Mouse (Mus musculus): Measurements from ENCODE around the gene Mt4. TPM values are rescaled to one million over a fixed set of nuclear protein-coding genes. Genes with fewer than 3 reads are reported as not detected.
"Not testable (repeated sequence)": the region's sequence is repeated elsewhere in the genome, so short reads cannot be mapped to it uniquely, and the experiment has no call there.

Gene Mt4
- polyA plus RNA-seq, 1 experiment from 2014 or later, result not detected

DNA sequence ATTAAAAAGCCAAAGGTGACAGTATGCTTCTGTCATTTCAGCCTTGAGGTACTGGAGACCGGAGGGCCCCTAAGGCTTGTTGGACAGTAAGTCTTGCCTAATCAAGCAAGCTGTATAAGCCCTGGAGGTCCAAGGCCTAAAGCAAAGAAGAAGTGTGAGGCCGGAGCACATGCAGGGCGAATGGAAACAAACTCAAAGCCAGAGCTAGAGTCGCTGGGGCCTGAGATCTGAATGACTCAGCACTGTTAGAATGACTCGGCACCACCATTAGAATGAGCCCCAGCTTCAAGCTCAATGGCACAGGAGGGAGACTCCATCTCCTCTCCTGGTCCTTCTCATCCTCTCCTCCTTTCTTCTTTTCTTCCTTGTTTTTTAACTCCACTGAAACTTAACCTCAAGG, 13.9 kb downstream of the Mt4 start:
- Histone ChIP-seq H3K9me3 (replicated peaks) (no peaks in the 10 kb centered on the region), H3K4me3 (no peak overlapping the region), H3K36me3 (no peaks in the 10 kb centered on the region), H3K4me1 (peaks cover 43% of the 10 kb centered on the region), H3K27ac (replicated peaks) (no peak overlapping the region), H3K27me3 (ENCODE audit: low read depth, poor library complexity, severe bottlenecking) (peaks cover 51% of the 10 kb centered on the region)
- DNase-seq (ENCODE audit: low spot score), result no peak
- WGBS, result 80% methylated on average over 5 of the region's 5 CpGs

DNA sequence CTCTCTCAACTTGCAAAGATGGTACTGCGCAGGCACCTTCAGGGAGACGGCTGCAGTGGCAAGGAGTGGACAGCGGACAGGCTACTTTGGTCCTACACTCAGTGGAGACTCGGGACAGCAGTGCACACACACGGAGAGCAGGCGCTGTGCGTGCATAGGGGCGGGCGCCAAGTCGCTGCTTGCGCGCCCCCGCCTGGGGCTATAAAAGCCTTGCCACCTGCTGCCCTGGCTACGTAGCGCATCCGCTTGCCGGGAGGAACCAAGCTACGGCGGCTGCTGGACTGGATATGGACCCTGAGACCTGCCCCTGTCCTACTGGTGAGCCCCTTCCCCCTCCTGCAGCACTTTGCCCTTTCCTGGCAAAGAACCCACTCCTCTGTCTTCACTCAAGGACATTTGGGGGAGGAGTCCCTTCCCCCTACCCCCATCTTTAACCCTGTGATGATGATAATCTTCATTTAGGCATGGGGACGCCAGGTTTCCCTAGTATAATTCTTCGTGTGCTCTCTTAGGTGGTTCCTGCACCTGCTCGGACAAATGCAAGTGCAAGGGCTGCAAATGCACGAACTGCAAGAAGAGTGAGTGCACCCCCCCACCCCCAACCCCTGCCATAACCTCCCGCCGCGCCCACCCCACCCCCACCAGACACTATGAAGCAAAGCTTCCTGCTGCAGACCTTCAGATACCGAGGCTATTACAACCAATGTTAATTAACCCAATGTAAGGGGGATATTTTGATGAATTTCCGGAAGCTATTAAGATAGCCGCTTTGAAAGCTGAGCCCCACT, 15.7 kb downstream of the Mt4 start, which contains the start of gene Mt3:
TSS of gene Mt3 (plus strand) at position 95 of the 788 bp plus-strand sequence.
- peaks cover 51% of the 10 kb centered on the region for H3K27me3 ChIP-seq (ENCODE audit: low read depth, poor library complexity, severe bottlenecking)
- H3K27ac ChIP-seq (replicated peaks), result peak within 1 kb of the TSS; percentile 65

DNA sequence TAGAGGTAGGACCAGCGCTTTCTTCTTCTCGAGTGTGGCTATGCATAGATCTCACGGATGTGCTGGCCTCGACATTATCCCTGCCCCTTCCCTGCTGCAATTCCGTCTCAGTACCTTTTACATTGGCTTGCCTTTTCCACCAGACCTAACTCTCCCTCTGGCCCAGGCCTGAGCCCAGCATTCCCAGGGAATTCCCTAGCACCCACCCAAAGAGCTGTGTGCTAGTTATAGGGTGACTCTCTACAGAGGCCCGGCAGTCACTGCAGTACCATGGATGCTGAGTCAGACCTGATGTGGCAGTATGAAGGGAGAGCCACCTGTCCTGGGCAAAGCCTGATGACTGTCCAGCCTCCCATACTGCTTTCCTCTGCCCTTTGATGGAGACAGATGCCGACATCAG, 16.5 kb downstream of the Mt4 start:
- Histone ChIP-seq H3K9me3 (replicated peaks) (no peaks in the 10 kb centered on the region), H3K36me3 (no peaks in the 10 kb centered on the region), H3K4me1 (peaks cover 39% of the 10 kb centered on the region), H3K27ac (replicated peaks) (no peak overlapping the region), H3K27me3 (ENCODE audit: low read depth, poor library complexity, severe bottlenecking) (peaks cover 51% of the 10 kb centered on the region), H3K4me3 (peak overlapping the region; percentile 58)
- DNase-seq (ENCODE audit: low spot score), result no peak
- 27% methylated on average over 7 of the region's 7 CpGs for WGBS

More for the DNA sequence above, 15.7 kb downstream of the Mt4 start, which contains the start of gene Mt3:
- Histone ChIP-seq H3K4me3 (peak within 1 kb of the TSS; percentile 58), H3K4me1 (peaks cover 47% of the 10 kb centered on the region), H3K36me3 (no peaks in the 10 kb centered on the region), H3K9me3 (replicated peaks) (no peaks in the 10 kb centered on the region)
- 3% methylated on average over 29 of the region's 29 CpGs for WGBS
- peak; percentile 77 for DNase-seq (ENCODE audit: low spot score)

DNA sequence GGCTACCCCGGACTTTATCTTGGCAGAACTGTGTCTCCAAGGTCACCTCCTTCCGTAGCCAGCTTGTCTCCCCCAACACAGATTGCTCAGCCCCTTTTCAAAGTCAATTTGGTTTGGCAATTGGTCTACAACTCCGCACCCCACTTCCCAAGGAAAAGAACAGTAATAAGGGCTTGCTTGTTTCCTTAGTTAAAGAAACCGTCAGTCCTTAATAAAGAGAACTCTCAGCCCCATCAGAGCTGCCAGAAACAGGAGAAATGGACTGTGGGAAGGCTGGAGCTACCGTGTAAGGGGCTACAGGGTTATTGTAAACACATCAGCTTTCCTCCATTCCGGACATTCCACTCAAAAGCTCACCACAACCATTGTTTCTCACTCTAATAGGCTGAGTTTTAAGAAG, 17.5 kb downstream of the Mt4 start:
- peaks cover 51% of the 10 kb centered on the region for H3K27me3 ChIP-seq (ENCODE audit: low read depth, poor library complexity, severe bottlenecking)
- no peaks in the 10 kb centered on the region for H3K36me3 ChIP-seq
- no peak overlapping the region for H3K27ac ChIP-seq (replicated peaks)
- WGBS, result 58% methylated on average over 6 of the region's 6 CpGs
- H3K9me3 ChIP-seq (replicated peaks), result no peaks in the 10 kb centered on the region
- H3K4me3 ChIP-seq, result no peak overlapping the region
- DNase-seq (ENCODE audit: low spot score), result no peak
- H3K4me1 ChIP-seq, result peaks cover 38% of the 10 kb centered on the region

DNA sequence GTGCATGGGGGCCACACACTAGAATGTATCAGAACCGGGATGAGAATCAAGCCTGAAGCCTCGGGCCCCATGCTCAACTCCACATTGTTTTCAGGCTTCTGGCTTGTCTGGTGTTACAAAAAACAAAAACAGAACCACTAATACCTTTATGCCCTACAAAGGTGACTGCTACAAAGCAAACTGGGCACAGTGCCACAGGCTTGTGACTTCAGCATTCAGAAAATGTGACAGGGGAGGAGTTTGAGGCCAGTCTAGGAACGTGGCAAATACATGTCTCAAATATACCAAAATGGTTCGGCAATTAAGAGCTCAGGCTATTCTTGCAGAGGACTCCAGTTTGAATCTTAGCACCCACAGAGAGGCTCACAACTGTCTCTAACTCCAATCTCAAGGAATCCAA, 19.1 kb downstream of the Mt4 start:
- Histone ChIP-seq H3K27me3 (ENCODE audit: low read depth, poor library complexity, severe bottlenecking) (peaks cover 39% of the 10 kb centered on the region), H3K4me3 (no peak overlapping the region), H3K9me3 (replicated peaks) (no peaks in the 10 kb centered on the region), H3K4me1 (peaks cover 38% of the 10 kb centered on the region), H3K36me3 (no peaks in the 10 kb centered on the region), H3K27ac (replicated peaks) (no peak overlapping the region)
- 78% methylated on average over 4 of the region's 4 CpGs for WGBS
- no peak for DNase-seq (ENCODE audit: low spot score)

DNA sequence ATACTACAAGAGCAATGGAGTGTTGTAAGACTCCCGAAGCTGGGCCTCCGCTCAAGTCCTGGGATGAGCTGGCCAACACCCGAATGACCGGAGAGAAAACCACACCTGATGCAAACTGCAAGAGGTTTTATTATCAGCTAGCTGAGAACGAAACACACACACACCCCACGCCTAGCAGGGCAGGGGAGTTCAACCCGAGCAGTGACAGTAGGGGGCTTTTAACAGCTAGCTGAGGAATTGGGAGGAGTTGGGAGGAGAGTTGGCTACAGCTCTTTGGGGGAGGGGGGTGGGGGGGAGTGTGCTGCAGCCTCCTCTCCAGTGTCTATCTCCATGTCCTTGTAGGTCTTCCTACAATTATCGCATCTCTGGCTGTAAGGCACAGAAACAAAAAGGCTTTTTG, 28.8 kb downstream of the Mt4 start:
- H3K9me3 ChIP-seq (replicated peaks); H3K4me3 ChIP-seq; H3K36me3 ChIP-seq; H3K4me1 ChIP-seq; DNase-seq (ENCODE audit: low spot score); H3K27ac ChIP-seq (replicated peaks): not testable (repeated sequence)
- peaks cover 43% of the 10 kb centered on the region for H3K27me3 ChIP-seq (ENCODE audit: low read depth, poor library complexity, severe bottlenecking)
- WGBS, result 79% methylated on average over 8 of the region's 8 CpGs

DNA sequence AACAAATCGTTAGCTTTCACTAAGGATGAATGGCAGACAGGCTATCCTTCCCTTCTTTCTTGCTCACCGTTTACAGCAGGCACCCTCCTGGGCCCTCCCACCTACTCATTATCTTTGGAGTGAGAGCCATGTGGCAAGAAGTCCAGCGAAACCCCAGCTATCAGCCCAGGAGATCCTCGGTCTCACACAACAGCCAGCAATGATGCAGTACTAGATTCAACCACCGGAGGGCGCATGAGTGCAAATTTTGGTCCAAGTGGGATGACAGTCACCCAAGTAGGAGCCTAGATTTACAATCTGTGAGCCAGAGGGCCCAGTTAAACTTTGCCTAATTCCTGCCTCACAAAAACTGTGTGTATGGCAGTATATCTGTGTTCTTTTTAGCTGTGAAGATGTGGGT, 30.2 kb downstream of the Mt4 start:
- 5% methylated on average over 6 of the region's 6 CpGs for WGBS
- DNase-seq (ENCODE audit: low spot score), result peak; percentile 88
- Histone ChIP-seq H3K4me1 (peaks cover 7% of the 10 kb centered on the region), H3K27ac (replicated peaks) (no peak overlapping the region), H3K4me3 (no peak overlapping the region), H3K27me3 (ENCODE audit: low read depth, poor library complexity, severe bottlenecking) (peaks cover 58% of the 10 kb centered on the region), H3K9me3 (replicated peaks) (no peaks in the 10 kb centered on the region), H3K36me3 (no peaks in the 10 kb centered on the region)

DNA sequence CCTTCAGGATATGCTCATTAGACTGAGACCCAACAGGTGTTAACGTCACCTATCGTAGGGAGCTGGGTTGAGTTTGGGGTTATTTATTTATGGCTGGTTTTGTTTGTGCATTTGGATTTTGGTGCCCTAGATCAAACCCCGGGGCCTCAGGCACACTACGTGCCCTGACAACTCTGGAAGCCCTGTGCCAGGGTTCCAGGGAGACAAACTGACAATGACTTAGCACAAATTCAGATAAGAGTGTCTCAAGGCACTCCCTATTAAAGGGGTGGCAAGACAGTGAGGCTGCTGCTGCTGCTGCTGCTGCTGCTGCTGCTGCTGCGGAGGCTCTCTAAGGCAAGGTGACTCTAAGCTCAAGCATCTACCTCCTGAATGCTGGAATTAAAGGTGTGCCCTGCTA, 32.5 kb downstream of the Mt4 start:
- 82% methylated on average over 5 of the region's 5 CpGs for WGBS
- DNase-seq (ENCODE audit: low spot score), result no peak
- Histone ChIP-seq H3K36me3 (no peaks in the 10 kb centered on the region), H3K4me1 (peaks cover 21% of the 10 kb centered on the region), H3K4me3 (no peak overlapping the region), H3K27ac (replicated peaks) (no peak overlapping the region), H3K27me3 (ENCODE audit: low read depth, poor library complexity, severe bottlenecking) (peaks cover 81% of the 10 kb centered on the region), H3K9me3 (replicated peaks) (no peaks in the 10 kb centered on the region)

DNA sequence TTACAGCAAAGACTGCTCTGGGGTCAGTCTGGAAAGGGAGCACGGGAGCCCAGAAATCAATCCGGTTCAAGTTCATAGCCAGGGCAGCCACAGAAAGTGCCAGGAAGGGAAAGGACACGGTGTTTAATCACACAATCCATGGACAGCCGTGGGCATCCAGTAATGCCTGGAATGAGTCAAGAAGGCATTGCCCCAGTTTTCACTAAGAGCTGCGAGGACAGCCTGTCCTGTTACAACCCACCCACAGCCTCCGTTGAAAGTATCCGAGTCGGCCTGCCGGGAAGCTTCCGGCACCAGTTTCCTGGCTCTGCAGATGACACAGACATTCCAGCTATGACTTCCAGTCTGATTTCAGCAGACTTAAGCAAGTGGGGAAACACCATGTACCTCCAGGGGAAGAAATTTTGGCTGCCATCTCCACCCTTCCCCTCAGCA, 34.3 kb downstream of the Mt4 start:
- Histone ChIP-seq H3K9me3 (replicated peaks) (no peaks in the 10 kb centered on the region), H3K27ac (replicated peaks) (no peak overlapping the region), H3K4me1 (peaks cover 24% of the 10 kb centered on the region), H3K36me3 (no peaks in the 10 kb centered on the region), H3K4me3 (0 out of 2 replicates have a peak overlapping the region, but pooled peaks have one; percentile 59), H3K27me3 (ENCODE audit: low read depth, poor library complexity, severe bottlenecking) (peaks cover 89% of the 10 kb centered on the region)
- no peak for DNase-seq (ENCODE audit: low spot score)
- 47% methylated on average over 10 of the region's 10 CpGs for WGBS

DNA sequence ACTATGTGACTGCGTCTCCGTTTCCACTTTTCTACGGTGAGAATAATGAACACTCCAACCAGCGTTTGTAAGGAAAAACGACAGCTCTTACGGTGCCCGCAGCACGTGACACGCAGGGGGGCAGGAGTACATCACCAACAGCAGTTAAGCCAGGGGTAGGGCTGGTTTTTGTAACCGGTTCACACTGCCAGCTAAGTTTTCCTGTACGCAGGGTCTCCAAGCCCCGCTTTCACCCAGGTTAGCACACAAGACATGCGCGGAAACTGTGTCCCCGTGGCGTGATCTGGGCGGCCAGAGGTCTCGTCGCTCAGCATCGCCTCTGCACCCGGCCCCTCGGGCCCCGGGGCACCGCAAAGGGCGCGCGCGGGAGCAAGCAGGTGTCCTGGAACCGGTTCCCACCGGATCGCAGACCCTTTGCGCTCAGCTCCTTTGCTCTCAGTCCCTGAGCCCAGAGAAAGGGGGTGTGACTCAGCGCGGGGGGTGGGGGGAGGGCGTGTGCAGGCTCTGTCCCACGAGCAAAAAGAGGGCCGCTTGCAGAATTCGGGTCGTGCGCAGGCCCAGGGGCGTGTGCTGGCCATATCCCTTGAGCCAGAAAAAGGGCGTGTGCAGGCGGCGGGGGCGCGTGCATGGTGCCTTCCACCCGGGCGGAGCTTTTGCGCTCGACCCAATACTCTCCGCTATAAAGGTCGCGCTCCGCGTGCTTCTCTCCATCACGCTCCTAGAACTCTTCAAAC, 35.2 kb downstream of the Mt4 start, which contains the start of gene Mt2:
TSS of gene Mt2 (plus strand) at position 590 of the 734 bp plus-strand sequence.
- peak within 1 kb of the TSS; percentile 59 for H3K4me3 ChIP-seq
- H3K9me3 ChIP-seq (replicated peaks), result no peaks in the 10 kb centered on the region
- WGBS, result under 1% methylated on average over 56 of the region's 56 CpGs
- peaks cover 94% of the 10 kb centered on the region for H3K27me3 ChIP-seq (ENCODE audit: low read depth, poor library complexity, severe bottlenecking)
- H3K4me1 ChIP-seq, result peaks cover 24% of the 10 kb centered on the region
- H3K27ac ChIP-seq (replicated peaks), result peak within 1 kb of the TSS; percentile 66
- no peaks in the 10 kb centered on the region for H3K36me3 ChIP-seq
- peak; percentile 69 for DNase-seq (ENCODE audit: low spot score)

DNA sequence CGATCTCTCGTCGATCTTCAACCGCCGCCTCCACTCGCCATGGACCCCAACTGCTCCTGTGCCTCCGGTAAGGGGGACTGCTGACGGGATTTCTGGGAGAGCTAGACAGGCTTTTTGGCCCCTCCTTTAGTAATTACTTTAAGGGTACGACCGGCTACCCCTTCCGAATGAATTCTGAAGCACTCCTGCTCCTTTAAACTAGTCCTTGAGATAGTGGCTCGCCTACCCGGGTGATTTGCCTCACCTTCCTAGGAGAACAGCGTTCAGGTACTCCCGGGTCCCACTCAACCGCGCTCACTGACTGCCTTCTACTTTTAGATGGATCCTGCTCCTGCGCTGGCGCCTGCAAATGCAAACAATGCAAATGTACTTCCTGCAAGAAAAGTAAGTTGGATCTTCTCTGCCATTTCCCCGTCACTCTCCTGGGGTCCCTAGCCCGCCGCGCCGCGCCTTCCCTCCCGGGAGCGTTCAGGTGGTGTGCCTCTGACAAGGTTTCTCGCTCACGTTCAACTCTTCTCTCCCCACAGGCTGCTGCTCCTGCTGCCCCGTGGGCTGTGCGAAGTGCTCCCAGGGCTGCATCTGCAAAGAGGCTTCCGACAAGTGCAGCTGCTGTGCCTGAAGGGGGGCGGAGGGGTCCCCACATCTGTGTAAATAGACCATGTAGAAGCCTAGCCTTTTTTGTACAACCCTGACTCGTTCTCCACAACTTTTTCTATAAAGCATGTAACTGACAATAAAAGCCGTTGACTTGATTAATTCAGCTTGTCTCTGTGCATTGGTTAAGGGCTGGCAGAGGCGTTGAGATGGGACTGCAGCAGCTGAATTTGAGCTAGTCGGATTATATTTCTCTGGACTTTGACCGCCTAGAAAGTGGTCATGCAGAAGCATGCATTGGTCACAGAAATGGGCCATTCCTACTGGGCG, 36.1 kb downstream of the Mt4 start:
- peaks cover 24% of the 10 kb centered on the region for H3K4me1 ChIP-seq
- no peaks in the 10 kb centered on the region for H3K36me3 ChIP-seq
- H3K9me3 ChIP-seq (replicated peaks), result no peaks in the 10 kb centered on the region
- peaks cover 96% of the 10 kb centered on the region for H3K27me3 ChIP-seq (ENCODE audit: low read depth, poor library complexity, severe bottlenecking)
- H3K27ac ChIP-seq (replicated peaks), result peak overlapping the region; percentile 66
- peak overlapping the region; percentile 59 for H3K4me3 ChIP-seq
- 2% methylated on average over 39 of the region's 39 CpGs for WGBS
- peak; percentile 54 for DNase-seq (ENCODE audit: low spot score)

DNA sequence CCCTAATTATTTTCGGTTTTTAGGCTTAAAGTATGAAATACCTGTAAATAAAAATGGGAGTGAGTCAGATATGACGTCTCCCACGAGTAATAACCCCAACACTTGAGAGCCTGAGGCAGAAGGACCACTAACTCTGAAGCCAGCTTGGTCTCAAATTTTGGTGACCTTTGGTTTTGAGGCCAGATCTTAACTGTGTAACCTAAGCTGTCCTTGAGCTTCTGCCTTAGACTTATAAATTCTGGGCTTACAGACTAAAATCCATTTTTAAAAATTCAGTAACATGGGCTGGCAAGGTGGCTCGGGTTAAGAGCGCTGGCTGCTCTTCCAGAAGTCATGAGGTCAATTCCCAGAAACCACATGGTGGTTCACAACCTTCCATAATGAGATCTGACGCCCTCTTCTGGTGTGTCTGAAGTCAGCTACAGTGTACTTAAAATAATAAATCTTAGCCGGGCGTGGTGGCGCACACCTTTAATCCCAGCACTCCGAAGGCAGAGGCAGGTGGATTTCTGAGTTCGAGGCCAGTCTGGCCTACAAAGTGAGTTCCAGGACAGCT, 36.9 kb downstream of the Mt4 start:
- Histone ChIP-seq H3K27ac (replicated peaks) (no peak overlapping the region), H3K36me3 (no peaks in the 10 kb centered on the region), H3K4me1 (peaks cover 28% of the 10 kb centered on the region), H3K9me3 (replicated peaks) (no peaks in the 10 kb centered on the region), H3K4me3 (no peak overlapping the region; the same call in 1 of the 2 replicates), H3K27me3 (ENCODE audit: low read depth, poor library complexity, severe bottlenecking) (peaks cover 100% of the 10 kb centered on the region)
- 49% methylated on average over 11 of the region's 11 CpGs for WGBS
- no peak for DNase-seq (ENCODE audit: low spot score)
